Mouse (Mus musculus): ENCODE measurements around the gene Kcnd2. TPM values are rescaled to one million over a fixed set of nuclear protein-coding genes. Genes with fewer than 3 reads are reported as not detected.

Kcnd2 gene
- 0.29 and 0.32 TPM in 2 replicates for polyA plus RNA-seq (2016; fragmentation: Nextera tagmentation; extraction: Ambion mirVana)

DNA sequence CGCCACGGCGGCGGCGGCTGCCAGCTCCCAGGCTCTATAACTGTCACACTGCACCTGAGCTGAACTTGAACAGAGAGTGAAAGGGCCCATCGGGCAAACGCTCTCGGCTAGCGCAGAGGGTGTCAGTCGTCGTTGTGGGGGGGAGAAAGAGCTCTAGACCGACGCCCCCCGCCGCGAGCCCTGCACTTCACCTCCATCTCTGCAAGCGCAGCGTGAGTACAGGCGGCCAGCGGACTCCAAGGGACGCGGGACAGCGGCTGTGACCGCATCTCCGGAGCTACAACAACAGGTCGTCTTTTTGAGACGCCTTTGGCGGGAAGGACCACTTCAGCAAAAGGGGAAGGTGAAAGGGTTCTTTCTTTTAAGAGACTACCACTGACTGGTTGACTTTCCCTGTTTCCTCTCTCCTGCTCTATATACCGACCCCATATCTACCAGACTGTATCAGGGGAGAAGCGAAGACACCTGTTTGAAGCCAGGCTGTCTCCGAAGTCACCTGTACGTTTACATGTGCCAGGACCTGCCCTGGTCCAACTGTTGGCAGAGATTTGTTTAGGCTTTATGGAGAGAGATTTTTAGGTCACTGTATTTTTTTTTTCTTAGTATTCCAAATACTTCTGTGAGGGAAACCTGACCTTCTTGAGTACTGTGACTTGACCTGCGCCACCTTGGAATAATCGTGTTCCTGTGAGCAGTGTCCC lies at the start of gene Kcnd2:
TSS of gene Kcnd2 (plus strand) at position 13 of the 701 bp plus-strand sequence.
- Histone ChIP-seq H3K36me3 (replicated peaks) (no peaks in the 10 kb centered on the region), H3K4me1 (peaks cover 3% of the 10 kb centered on the region), H3K27ac (replicated peaks) (peak within 1 kb of the TSS; percentile 81), H3K27me3 (replicated peaks; ENCODE audit: low read depth, poor library complexity, severe bottlenecking) (peaks cover 38% of the 10 kb centered on the region), H3K9me3 (no peaks in the 10 kb centered on the region), H3K4me3 (peak within 1 kb of the TSS; percentile 78)
- WGBS, result 10% methylated on average over 34 of the region's 34 CpGs
- no peak for DNase-seq (ENCODE audit: low spot score)

- H3K27me3 ChIP-seq (replicated peaks; ENCODE audit: low read depth, poor library complexity, severe bottlenecking), result no peaks in the 10 kb centered on the region
- WGBS, result 83% methylated on average over 1 of the region's 1 CpGs
- H3K36me3 ChIP-seq (replicated peaks), result no peaks in the 10 kb centered on the region
- H3K4me1 ChIP-seq, result no peaks in the 10 kb centered on the region
- no peaks in the 10 kb centered on the region for H3K9me3 ChIP-seq
- H3K4me3 ChIP-seq, result no peak overlapping the region
- H3K27ac ChIP-seq (replicated peaks), result no peak overlapping the region
- DNase-seq (ENCODE audit: low spot score), result no peak
Measured at GRCm38 (mm10) chr6:21166611-21167010, 48.7 kb upstream of the Kcnd2 start.

DNA sequence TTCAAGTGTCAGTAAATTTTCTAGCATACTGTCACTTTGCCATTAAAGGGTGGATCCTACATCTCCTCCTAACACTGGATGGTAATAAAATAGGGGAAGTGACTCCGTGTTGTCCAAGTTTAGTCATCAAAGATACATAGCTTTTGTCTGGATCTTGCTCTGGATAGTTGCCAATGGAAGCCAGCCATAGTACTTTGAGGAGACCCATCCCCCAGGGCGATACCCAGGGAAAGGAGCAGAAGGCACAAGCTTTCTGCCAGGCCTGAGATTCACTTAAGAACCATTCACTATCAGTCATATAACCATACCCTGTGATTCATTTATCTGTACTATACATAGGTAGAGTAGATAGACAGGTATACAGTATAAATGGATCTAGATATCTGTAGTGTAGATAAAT lies 20.0 kb upstream of the Kcnd2 start:
- H3K4me3 ChIP-seq, result no peak overlapping the region
- no peaks in the 10 kb centered on the region for H3K36me3 ChIP-seq (replicated peaks)
- WGBS, result 77% methylated on average over 2 of the region's 2 CpGs
- H3K4me1 ChIP-seq, result no peaks in the 10 kb centered on the region
- DNase-seq (ENCODE audit: low spot score), result no peak
- H3K27ac ChIP-seq (replicated peaks), result no peak overlapping the region
- H3K27me3 ChIP-seq (replicated peaks; ENCODE audit: low read depth, poor library complexity, severe bottlenecking), result no peaks in the 10 kb centered on the region
- H3K9me3 ChIP-seq, result 0 out of 2 replicates have a peak, but pooled peaks cover 5% of the 10 kb centered on the region

DNA sequence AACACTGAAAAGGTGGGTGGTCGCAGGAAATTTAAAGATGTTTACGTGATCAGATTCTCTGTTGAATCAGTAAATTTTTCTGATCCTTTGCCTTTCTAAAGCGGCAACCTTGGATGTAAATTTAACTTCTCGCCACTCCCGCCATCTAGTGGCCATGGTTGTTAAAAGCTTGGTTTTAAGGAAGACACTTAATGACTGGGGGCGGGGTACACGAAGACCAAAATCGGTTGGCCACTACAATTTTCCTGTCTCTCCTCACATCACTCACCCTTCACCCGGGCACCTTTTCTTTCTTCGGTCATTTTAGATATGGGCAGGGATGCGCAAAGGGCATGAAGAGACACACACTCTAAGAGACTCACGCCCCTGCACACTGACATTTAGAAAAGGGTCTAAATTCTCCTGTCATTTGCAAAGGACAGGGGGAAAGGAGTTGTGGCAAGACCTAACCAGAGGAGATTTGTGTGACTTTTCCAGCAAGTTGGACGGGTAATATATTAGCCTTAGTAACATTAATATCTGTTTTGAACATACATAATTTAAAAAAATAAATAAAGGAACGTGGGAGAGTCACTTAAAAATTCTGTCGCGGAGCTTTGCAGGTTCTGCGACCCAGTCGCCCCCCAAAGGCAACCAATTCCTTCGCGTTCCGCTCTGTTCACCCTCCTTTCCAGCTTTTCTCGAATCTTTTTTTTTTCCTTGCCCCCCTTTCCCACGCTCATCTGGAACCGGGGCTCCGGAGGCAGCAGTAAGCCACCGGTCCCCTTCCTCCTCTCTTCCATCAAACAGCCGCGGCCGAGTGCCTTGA lies 1.2 kb upstream of the Kcnd2 start:
- H3K36me3 ChIP-seq (replicated peaks), result no peaks in the 10 kb centered on the region
- H3K9me3 ChIP-seq, result no peaks in the 10 kb centered on the region
- peaks cover 3% of the 10 kb centered on the region for H3K4me1 ChIP-seq
- 1% methylated on average over 29 of the region's 29 CpGs for WGBS
- peak; percentile 70 for DNase-seq (ENCODE audit: low spot score)
- peak overlapping the region; percentile 81; the same call in 1 of the 2 replicates for H3K27ac ChIP-seq (replicated peaks)
- peaks cover 38% of the 10 kb centered on the region for H3K27me3 ChIP-seq (replicated peaks; ENCODE audit: low read depth, poor library complexity, severe bottlenecking)
- H3K4me3 ChIP-seq, result peak overlapping the region; percentile 78

DNA sequence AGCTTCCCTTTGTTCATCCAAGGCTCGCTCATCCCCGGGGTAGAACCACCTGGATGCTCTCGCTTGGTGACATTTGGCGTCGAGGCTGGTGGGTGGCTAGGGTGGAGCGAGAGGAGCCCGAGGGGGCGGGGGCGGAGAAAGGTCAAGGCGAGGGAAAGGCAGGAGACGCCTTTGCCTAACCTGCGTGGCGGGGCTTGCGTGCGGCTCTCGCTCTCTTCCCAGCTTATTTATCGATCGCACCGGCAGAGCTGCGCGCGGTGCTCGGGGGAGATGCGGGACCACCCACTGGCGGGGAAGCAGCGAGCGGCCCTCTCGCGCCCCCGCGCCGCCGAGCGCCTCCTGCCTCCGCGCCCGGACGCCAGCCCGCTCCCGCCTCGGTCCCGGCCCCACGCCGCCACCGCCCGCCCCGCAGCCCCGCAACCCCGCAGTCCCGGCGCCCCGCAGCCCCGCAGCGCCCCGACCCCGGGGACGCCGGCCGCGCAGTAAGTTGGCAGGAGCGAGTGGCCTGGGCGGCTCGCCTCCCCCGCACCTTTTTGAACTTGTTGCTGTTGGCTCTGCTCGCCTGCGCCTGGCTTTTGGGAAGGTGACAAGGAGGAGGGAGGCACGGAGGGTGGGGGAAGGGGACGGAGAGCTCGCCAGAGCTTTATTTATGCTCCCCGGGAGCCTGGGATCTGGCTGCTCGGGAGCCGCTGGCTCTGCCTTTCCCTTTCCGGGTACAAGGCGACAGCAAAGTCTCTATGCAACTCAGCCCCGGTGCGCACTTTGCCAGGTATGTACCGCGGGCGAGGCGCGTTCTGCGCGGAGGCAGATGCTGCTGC lies 421 bp upstream of the Kcnd2 start:
- DNase-seq (ENCODE audit: low spot score), result peak; percentile 69
- WGBS, result under 1% methylated on average over 81 of the region's 83 CpGs
- Histone ChIP-seq H3K4me1 (peaks cover 3% of the 10 kb centered on the region), H3K27ac (replicated peaks) (peak overlapping the region; percentile 81), H3K4me3 (peak overlapping the region; percentile 78), H3K36me3 (replicated peaks) (no peaks in the 10 kb centered on the region), H3K27me3 (replicated peaks; ENCODE audit: low read depth, poor library complexity, severe bottlenecking) (peaks cover 38% of the 10 kb centered on the region), H3K9me3 (no peaks in the 10 kb centered on the region)

- Histone ChIP-seq H3K9me3 (no peaks in the 10 kb centered on the region), H3K27ac (replicated peaks) (no peak overlapping the region), H3K27me3 (replicated peaks; ENCODE audit: low read depth, poor library complexity, severe bottlenecking) (peaks cover 38% of the 10 kb centered on the region), H3K4me1 (peaks cover 3% of the 10 kb centered on the region), H3K36me3 (replicated peaks) (no peaks in the 10 kb centered on the region), H3K4me3 (no peak overlapping the region)
- no peak for DNase-seq (ENCODE audit: low spot score)
- WGBS, result 91% methylated on average over 27 of the region's 27 CpGs
Measured at GRCm38 (mm10) chr6:21216206-21217020, 1.1 kb downstream of the Kcnd2 start.

DNA sequence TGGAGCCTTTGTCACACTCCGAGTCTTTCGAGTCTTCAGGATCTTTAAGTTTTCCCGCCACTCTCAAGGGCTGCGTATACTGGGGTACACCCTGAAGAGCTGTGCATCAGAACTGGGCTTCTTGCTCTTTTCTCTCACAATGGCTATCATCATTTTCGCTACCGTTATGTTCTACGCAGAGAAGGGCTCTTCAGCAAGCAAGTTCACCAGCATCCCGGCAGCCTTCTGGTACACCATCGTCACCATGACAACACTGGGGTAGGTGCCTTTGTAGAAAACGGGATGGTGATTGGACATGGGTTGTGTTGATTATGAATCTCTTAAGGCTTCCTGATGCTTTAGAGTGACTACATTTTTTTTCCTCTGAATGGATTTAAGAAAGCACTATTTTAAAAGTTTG lies 1.9 kb downstream of the Kcnd2 start:
- Histone ChIP-seq H3K27me3 (replicated peaks; ENCODE audit: low read depth, poor library complexity, severe bottlenecking) (peaks cover 38% of the 10 kb centered on the region), H3K9me3 (no peaks in the 10 kb centered on the region), H3K36me3 (replicated peaks) (no peaks in the 10 kb centered on the region), H3K4me3 (no peak overlapping the region), H3K4me1 (peaks cover 3% of the 10 kb centered on the region), H3K27ac (replicated peaks) (no peak overlapping the region)
- no peak for DNase-seq (ENCODE audit: low spot score)
- 94% methylated on average over 10 of the region's 10 CpGs for WGBS

DNA sequence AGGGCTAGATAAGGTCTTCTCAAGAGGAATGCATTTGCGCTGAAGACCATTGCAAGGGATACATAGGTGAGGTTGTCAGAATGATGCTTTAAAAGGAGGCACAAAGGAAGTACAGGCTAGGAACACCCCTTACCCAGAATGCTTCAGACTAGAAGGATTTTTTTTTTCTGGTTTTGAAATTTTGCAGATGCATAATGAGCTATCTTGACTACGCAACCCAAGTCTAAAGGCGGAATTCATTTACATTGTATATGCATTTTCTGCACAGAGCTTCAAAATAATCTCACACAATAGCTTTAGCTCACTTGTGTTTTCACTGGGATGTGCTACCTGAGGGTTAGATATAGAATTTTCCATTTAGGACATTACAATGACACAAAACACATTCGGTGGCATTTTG lies 10.8 kb downstream of the Kcnd2 start:
- H3K4me3 ChIP-seq, result no peak overlapping the region
- DNase-seq (ENCODE audit: low spot score), result no peak
- H3K27me3 ChIP-seq (replicated peaks; ENCODE audit: low read depth, poor library complexity, severe bottlenecking), result no peaks in the 10 kb centered on the region
- 92% methylated on average over 4 of the region's 4 CpGs for WGBS
- no peaks in the 10 kb centered on the region for H3K36me3 ChIP-seq (replicated peaks)
- H3K4me1 ChIP-seq, result no peaks in the 10 kb centered on the region
- H3K9me3 ChIP-seq, result no peaks in the 10 kb centered on the region
- H3K27ac ChIP-seq (replicated peaks), result no peak overlapping the region

DNA sequence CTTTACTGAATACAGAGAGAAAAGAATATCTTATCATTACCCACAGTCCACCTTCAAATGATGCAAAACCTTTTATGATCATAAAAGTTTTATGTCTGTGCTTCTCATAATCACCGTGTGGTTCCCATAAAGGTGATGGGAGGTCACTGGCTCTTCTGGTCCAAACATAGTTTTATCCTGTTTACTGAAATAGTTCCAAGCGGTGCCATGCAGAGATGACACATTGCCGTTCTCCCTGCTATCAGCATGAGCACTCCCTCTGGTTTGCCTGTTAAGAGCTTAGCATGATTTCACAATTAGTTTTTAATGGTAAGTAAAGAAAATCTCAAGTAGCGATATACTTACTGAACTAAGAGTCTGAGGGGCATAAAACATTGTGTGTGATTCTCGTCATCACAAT lies 43.7 kb downstream of the Kcnd2 start:
- no peaks in the 10 kb centered on the region for H3K36me3 ChIP-seq (replicated peaks)
- H3K9me3 ChIP-seq, result no peaks in the 10 kb centered on the region
- H3K4me1 ChIP-seq, result no peaks in the 10 kb centered on the region
- DNase-seq (ENCODE audit: low spot score), result no peak
- no peaks in the 10 kb centered on the region for H3K27me3 ChIP-seq (replicated peaks; ENCODE audit: low read depth, poor library complexity, severe bottlenecking)
- no peak overlapping the region for H3K4me3 ChIP-seq
- no peak overlapping the region for H3K27ac ChIP-seq (replicated peaks)
- WGBS, result 86% methylated on average over 5 of the region's 5 CpGs

DNA sequence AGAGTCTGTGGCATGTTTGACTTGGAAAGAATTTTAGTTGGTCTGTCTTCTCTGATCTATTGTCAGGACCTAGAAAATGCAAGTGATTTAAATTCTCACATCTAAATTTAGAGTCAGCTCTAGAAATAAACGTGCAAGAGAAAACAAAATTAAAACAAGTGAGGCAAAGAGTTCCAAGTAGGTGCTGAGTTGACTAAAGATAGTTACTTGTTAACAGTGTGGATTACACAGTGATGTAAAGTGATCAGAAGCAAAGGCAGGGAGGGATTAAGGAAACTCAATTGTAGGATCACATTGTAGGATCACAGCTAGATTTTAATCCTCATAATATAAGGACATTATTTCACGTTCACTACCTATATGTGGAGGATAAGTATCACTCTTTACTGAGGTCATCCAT lies 52.6 kb downstream of the Kcnd2 start:
- Histone ChIP-seq H3K36me3 (replicated peaks) (no peaks in the 10 kb centered on the region), H3K9me3 (no peaks in the 10 kb centered on the region), H3K27me3 (replicated peaks; ENCODE audit: low read depth, poor library complexity, severe bottlenecking) (no peaks in the 10 kb centered on the region), H3K4me1 (no peaks in the 10 kb centered on the region), H3K27ac (replicated peaks) (no peak overlapping the region), H3K4me3 (no peak overlapping the region)
- 69% methylated on average over 2 of the region's 2 CpGs for WGBS
- no peak for DNase-seq (ENCODE audit: low spot score)

DNA sequence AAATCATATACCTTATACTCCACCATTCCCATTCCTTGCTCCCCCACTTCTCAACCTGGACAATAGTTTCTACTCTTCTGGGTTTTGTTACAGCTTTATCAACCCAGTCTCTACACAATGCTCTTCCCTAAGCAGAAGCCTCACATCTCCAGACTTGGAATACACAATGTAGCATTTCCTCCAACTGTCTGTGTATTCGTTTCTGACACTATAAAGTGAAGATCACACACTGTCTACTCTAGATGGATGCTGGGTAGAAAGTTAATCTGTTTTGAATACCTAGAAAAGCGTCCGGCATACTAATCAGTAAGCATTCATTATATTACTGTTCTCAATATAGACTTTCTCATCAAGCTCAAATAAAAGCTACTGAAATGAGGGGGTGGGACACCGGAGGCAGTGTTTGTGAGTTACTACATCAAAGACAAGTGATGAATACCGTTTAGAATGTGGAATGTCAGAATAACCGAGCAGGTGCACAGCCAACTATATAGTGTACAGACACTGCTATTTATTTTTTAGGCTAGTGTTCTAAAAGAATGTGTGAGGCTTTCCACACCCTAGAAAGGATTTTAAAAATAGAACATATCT lies 62.1 kb downstream of the Kcnd2 start:
- WGBS, result 86% methylated on average over 6 of the region's 6 CpGs
- H3K27me3 ChIP-seq (replicated peaks; ENCODE audit: low read depth, poor library complexity, severe bottlenecking), result no peaks in the 10 kb centered on the region
- no peak overlapping the region for H3K27ac ChIP-seq (replicated peaks)
- H3K36me3 ChIP-seq (replicated peaks), result no peaks in the 10 kb centered on the region
- H3K4me1 ChIP-seq, result no peaks in the 10 kb centered on the region
- no peak for DNase-seq (ENCODE audit: low spot score)
- H3K4me3 ChIP-seq, result no peak overlapping the region
- H3K9me3 ChIP-seq, result no peaks in the 10 kb centered on the region

All from embryonic facial prominence, embryonic 10.5 days (tissue).